Mouse (Mus musculus): ENCODE measurements around the gene Ptgds.

Gene Ptgds

GRCm38 (mm10) chr2:25500576-25501405 lies 30.9 kb upstream of the Ptgds start, which contains the start of gene Fbxw5:
Fbxw5 (plus strand) TSS chr2:25500750.
- Histone ChIP-seq H3K36me3 (ENCODE audit: insufficient read depth, low read length) (peaks cover 31% of the 10 kb centered on the region), H3K4me1 (replicated peaks; ENCODE audit: low read depth, low read length) (peaks cover 68% of the 10 kb centered on the region), H3K9me3 (ENCODE audit: low read length) (no peaks in the 10 kb centered on the region), H3K4me3 (replicated peaks; ENCODE audit: low read length) (peak within 1 kb of the TSS; percentile 93), H3K27me3 (ENCODE audit: insufficient read depth, low read length) (no peaks in the 10 kb centered on the region)
- TF ChIP-seq CTCF (conservative IDR thresholded peaks at IDR 0.05; ENCODE audit: low read length): no peak
- no peak for TF ChIP-seq NANOG (IDR thresholded peaks at IDR 0.05; ENCODE audit: borderline replicate concordance, low read length)
- no peak for TF ChIP-seq POU5F1 (IDR thresholded peaks at IDR 0.05; ENCODE audit: borderline replicate concordance, low read length)

GRCm38 (mm10) chr2:25500071-25500575 lies 30.3 kb upstream of the Ptgds start:
- Histone ChIP-seq H3K4me3 (replicated peaks; ENCODE audit: low read length) (peak overlapping the region; percentile 93), H3K4me1 (replicated peaks; ENCODE audit: low read depth, low read length) (peaks cover 68% of the 10 kb centered on the region), H3K27me3 (ENCODE audit: insufficient read depth, low read length) (no peaks in the 10 kb centered on the region), H3K9me3 (ENCODE audit: low read length) (no peaks in the 10 kb centered on the region), H3K36me3 (ENCODE audit: insufficient read depth, low read length) (peaks cover 25% of the 10 kb centered on the region)
- TF ChIP-seq NANOG (IDR thresholded peaks at IDR 0.05; ENCODE audit: borderline replicate concordance, low read length): no peak
- TF ChIP-seq CTCF (conservative IDR thresholded peaks at IDR 0.05; ENCODE audit: low read length): no peak
- no peak for TF ChIP-seq POU5F1 (IDR thresholded peaks at IDR 0.05; ENCODE audit: borderline replicate concordance, low read length)

- H3K4me1 ChIP-seq (replicated peaks; ENCODE audit: low read depth, low read length): peaks cover 62% of the 10 kb centered on the region
- no peak overlapping the region for H3K4me3 ChIP-seq (replicated peaks; ENCODE audit: low read length)
- H3K27me3 ChIP-seq (ENCODE audit: insufficient read depth, low read length): no peaks in the 10 kb centered on the region
- H3K36me3 ChIP-seq (ENCODE audit: insufficient read depth, low read length): peaks cover 13% of the 10 kb centered on the region
- TF ChIP-seq CTCF (conservative IDR thresholded peaks at IDR 0.05; ENCODE audit: low read length): no peak
- TF ChIP-seq POU5F1 (IDR thresholded peaks at IDR 0.05; ENCODE audit: borderline replicate concordance, low read length): no peak
- TF ChIP-seq NANOG (IDR thresholded peaks at IDR 0.05; ENCODE audit: borderline replicate concordance, low read length): no peak
- H3K9me3 ChIP-seq (ENCODE audit: low read length): no peaks in the 10 kb centered on the region
These were observed 29.0 kb upstream of the Ptgds start for GRCm38 (mm10) chr2:25498622-25499478.

GRCm38 (mm10) chr2:25497846-25498575 lies 28.2 kb upstream of the Ptgds start:
- Histone ChIP-seq H3K4me3 (replicated peaks; ENCODE audit: low read length) (no peak overlapping the region), H3K27me3 (ENCODE audit: insufficient read depth, low read length) (no peaks in the 10 kb centered on the region), H3K4me1 (replicated peaks; ENCODE audit: low read depth, low read length) (peaks cover 54% of the 10 kb centered on the region), H3K36me3 (ENCODE audit: insufficient read depth, low read length) (0 out of 2 replicates have a peak, but pooled peaks cover 6% of the 10 kb centered on the region), H3K9me3 (ENCODE audit: low read length) (no peaks in the 10 kb centered on the region)
- no peak for TF ChIP-seq POU5F1 (IDR thresholded peaks at IDR 0.05; ENCODE audit: borderline replicate concordance, low read length)
- TF ChIP-seq NANOG (IDR thresholded peaks at IDR 0.05; ENCODE audit: borderline replicate concordance, low read length): no peak
- no peak for TF ChIP-seq CTCF (conservative IDR thresholded peaks at IDR 0.05; ENCODE audit: low read length)

- Histone ChIP-seq H3K4me3 (replicated peaks; ENCODE audit: low read length) (no peak overlapping the region), H3K36me3 (ENCODE audit: insufficient read depth, low read length) (no peaks in the 10 kb centered on the region), H3K4me1 (replicated peaks; ENCODE audit: low read depth, low read length) (peaks cover 38% of the 10 kb centered on the region), H3K27me3 (ENCODE audit: insufficient read depth, low read length) (no peaks in the 10 kb centered on the region), H3K9me3 (ENCODE audit: low read length) (no peaks in the 10 kb centered on the region)
- no peak for TF ChIP-seq NANOG (IDR thresholded peaks at IDR 0.05; ENCODE audit: borderline replicate concordance, low read length)
- peak; percentile 22 for TF ChIP-seq CTCF (conservative IDR thresholded peaks at IDR 0.05; ENCODE audit: low read length)
- no peak for TF ChIP-seq POU5F1 (IDR thresholded peaks at IDR 0.05; ENCODE audit: borderline replicate concordance, low read length)
These were observed 26.6 kb upstream of the Ptgds start for GRCm38 (mm10) chr2:25496462-25496861.

- no peaks in the 10 kb centered on the region for H3K36me3 ChIP-seq (ENCODE audit: insufficient read depth, low read length)
- no peak within 1 kb of the TSS for H3K4me3 ChIP-seq (replicated peaks; ENCODE audit: low read length)
- no peak for TF ChIP-seq POU5F1 (IDR thresholded peaks at IDR 0.05; ENCODE audit: borderline replicate concordance, low read length)
- no peak for TF ChIP-seq CTCF (conservative IDR thresholded peaks at IDR 0.05; ENCODE audit: low read length)
- TF ChIP-seq NANOG (IDR thresholded peaks at IDR 0.05; ENCODE audit: borderline replicate concordance, low read length): no peak
- no peaks in the 10 kb centered on the region for H3K27me3 ChIP-seq (ENCODE audit: insufficient read depth, low read length)
- H3K4me1 ChIP-seq (replicated peaks; ENCODE audit: low read depth, low read length): peaks cover 15% of the 10 kb centered on the region
- no peaks in the 10 kb centered on the region for H3K9me3 ChIP-seq (ENCODE audit: low read length)
These were observed 23.7 kb upstream of the Ptgds start, which contains the start of gene Lcn12 for GRCm38 (mm10) chr2:25493476-25493961. Lcn12 (minus strand) TSS chr2:25493911.

- H3K9me3 ChIP-seq (ENCODE audit: low read length): no peaks in the 10 kb centered on the region
- no peak overlapping the region for H3K4me3 ChIP-seq (replicated peaks; ENCODE audit: low read length)
- H3K27me3 ChIP-seq (ENCODE audit: insufficient read depth, low read length): no peaks in the 10 kb centered on the region
- H3K36me3 ChIP-seq (ENCODE audit: insufficient read depth, low read length): no peaks in the 10 kb centered on the region
- no peak for TF ChIP-seq NANOG (IDR thresholded peaks at IDR 0.05; ENCODE audit: borderline replicate concordance, low read length)
- no peak for TF ChIP-seq POU5F1 (IDR thresholded peaks at IDR 0.05; ENCODE audit: borderline replicate concordance, low read length)
- TF ChIP-seq CTCF (conservative IDR thresholded peaks at IDR 0.05; ENCODE audit: low read length): no peak
- peaks cover 10% of the 10 kb centered on the region for H3K4me1 ChIP-seq (replicated peaks; ENCODE audit: low read depth, low read length)
These were observed 23.1 kb upstream of the Ptgds start for GRCm38 (mm10) chr2:25492988-25493387.

Measured in E14TG2a.4 (cell line).